Mouse (Mus musculus): ENCODE measurements around the gene Rpusd1. TPM values are rescaled to one million over a fixed set of nuclear protein-coding genes. Genes with fewer than 3 reads are reported as not detected.

Gene Rpusd1
- polyA plus RNA-seq (2015; fragmentation: Illumina TruSeq; extraction: RNeasy Lipid Tissue Mini Kit (QIAGEN cat#74804); ENCODE audit: low read depth, low replicate concordance), result 78.9 TPM

GRCm38 (mm10) chr17:25727265-25728008, at the start of gene Rpusd1, which contains the start of gene Chtf18:
TSS of gene Rpusd1 (plus strand) at chr17:25727670.
TSS of gene Chtf18 (minus strand) at chr17:25727419.

GRCm38 (mm10) chr17:25716711-25717637, 10.5 kb upstream of the Rpusd1 start, which contains the start of gene Gng13:
TSS of gene Gng13 (plus strand) at chr17:25717171.

GRCm38 (mm10) chr17:25735745-25736144, 8.3 kb downstream of the Rpusd1 start, which contains the start of gene Mslnl:
TSS of gene Mslnl (plus strand) at chr17:25736042.

GRCm38 (mm10) chr17:25754241-25754640, 26.8 kb downstream of the Rpusd1 start, which contains the start of gene Msln:
TSS of gene Msln (minus strand) at chr17:25754378.

GRCm38 (mm10) chr17:25773549-25774120, 46.2 kb downstream of the Rpusd1 start, which contains the start of gene Narfl:
TSS of gene Narfl (plus strand) at chr17:25773776.

Other genes starting within 250 kb of the Rpusd1 start
- gene Sstr5, start 230.4 kb upstream of the Rpusd1 start, polyA plus RNA-seq (2015; fragmentation: Illumina TruSeq; extraction: RNeasy Lipid Tissue Mini Kit (QIAGEN cat#74804); ENCODE audit: low read depth, low replicate concordance), result 0.22 TPM
- gene Sox8, start 157.0 kb upstream of the Rpusd1 start, polyA plus RNA-seq (2015; fragmentation: Illumina TruSeq; extraction: RNeasy Lipid Tissue Mini Kit (QIAGEN cat#74804); ENCODE audit: low read depth, low replicate concordance), result 37.3 TPM
- 17.9 TPM for gene Lmf1, start 148.6 kb upstream of the Rpusd1 start, polyA plus RNA-seq (2015; fragmentation: Illumina TruSeq; extraction: RNeasy Lipid Tissue Mini Kit (QIAGEN cat#74804); ENCODE audit: low read depth, low replicate concordance)
- gene Gng13, start 10.5 kb upstream of the Rpusd1 start, polyA plus RNA-seq (2015; fragmentation: Illumina TruSeq; extraction: RNeasy Lipid Tissue Mini Kit (QIAGEN cat#74804); ENCODE audit: low read depth, low replicate concordance), result 297 TPM
- gene Chtf18, start 251 bp upstream of the Rpusd1 start, polyA plus RNA-seq (2015; fragmentation: Illumina TruSeq; extraction: RNeasy Lipid Tissue Mini Kit (QIAGEN cat#74804); ENCODE audit: low read depth, low replicate concordance), result 1.5 TPM
- 0.33 TPM for gene Mslnl, start 8.4 kb downstream of the Rpusd1 start, polyA plus RNA-seq (2015; fragmentation: Illumina TruSeq; extraction: RNeasy Lipid Tissue Mini Kit (QIAGEN cat#74804); ENCODE audit: low read depth, low replicate concordance)
- gene Msln, start 26.7 kb downstream of the Rpusd1 start, polyA plus RNA-seq (2015; fragmentation: Illumina TruSeq; extraction: RNeasy Lipid Tissue Mini Kit (QIAGEN cat#74804); ENCODE audit: low read depth, low replicate concordance), result 2.9 TPM
- gene Narfl, start 46.1 kb downstream of the Rpusd1 start, polyA plus RNA-seq (2015; fragmentation: Illumina TruSeq; extraction: RNeasy Lipid Tissue Mini Kit (QIAGEN cat#74804); ENCODE audit: low read depth, low replicate concordance), result 32.3 TPM
- 139 TPM for gene Haghl, start 58.0 kb downstream of the Rpusd1 start, polyA plus RNA-seq (2015; fragmentation: Illumina TruSeq; extraction: RNeasy Lipid Tissue Mini Kit (QIAGEN cat#74804); ENCODE audit: low read depth, low replicate concordance)
- 0.62 TPM for gene Ccdc78, start 58.9 kb downstream of the Rpusd1 start, polyA plus RNA-seq (2015; fragmentation: Illumina TruSeq; extraction: RNeasy Lipid Tissue Mini Kit (QIAGEN cat#74804); ENCODE audit: low read depth, low replicate concordance)
- 88.4 TPM for gene Fam173a, start 65.2 kb downstream of the Rpusd1 start, polyA plus RNA-seq (2015; fragmentation: Illumina TruSeq; extraction: RNeasy Lipid Tissue Mini Kit (QIAGEN cat#74804); ENCODE audit: low read depth, low replicate concordance)
- gene AC134908.4, start 68.0 kb downstream of the Rpusd1 start, polyA plus RNA-seq (2015; fragmentation: Illumina TruSeq; extraction: RNeasy Lipid Tissue Mini Kit (QIAGEN cat#74804); ENCODE audit: low read depth, low replicate concordance), result 1.7 TPM
- 128 TPM for gene Metrn, start 69.5 kb downstream of the Rpusd1 start, polyA plus RNA-seq (2015; fragmentation: Illumina TruSeq; extraction: RNeasy Lipid Tissue Mini Kit (QIAGEN cat#74804); ENCODE audit: low read depth, low replicate concordance)
- gene Fbxl16, start 81.4 kb downstream of the Rpusd1 start, polyA plus RNA-seq (2015; fragmentation: Illumina TruSeq; extraction: RNeasy Lipid Tissue Mini Kit (QIAGEN cat#74804); ENCODE audit: low read depth, low replicate concordance), result 572 TPM
- gene Wdr24, start 96.0 kb downstream of the Rpusd1 start, polyA plus RNA-seq (2015; fragmentation: Illumina TruSeq; extraction: RNeasy Lipid Tissue Mini Kit (QIAGEN cat#74804); ENCODE audit: low read depth, low replicate concordance), result 22.9 TPM
- 42.7 TPM for gene Jmjd8, start 101.2 kb downstream of the Rpusd1 start, polyA plus RNA-seq (2015; fragmentation: Illumina TruSeq; extraction: RNeasy Lipid Tissue Mini Kit (QIAGEN cat#74804); ENCODE audit: low read depth, low replicate concordance)
- 169 TPM for gene Stub1, start 105.7 kb downstream of the Rpusd1 start, polyA plus RNA-seq (2015; fragmentation: Illumina TruSeq; extraction: RNeasy Lipid Tissue Mini Kit (QIAGEN cat#74804); ENCODE audit: low read depth, low replicate concordance)
- gene Rhbdl1, start 109.6 kb downstream of the Rpusd1 start, polyA plus RNA-seq (2015; fragmentation: Illumina TruSeq; extraction: RNeasy Lipid Tissue Mini Kit (QIAGEN cat#74804); ENCODE audit: low read depth, low replicate concordance), result 44.6 TPM
- 23.4 TPM for gene Gm20683, start 114.1 kb downstream of the Rpusd1 start, polyA plus RNA-seq (2015; fragmentation: Illumina TruSeq; extraction: RNeasy Lipid Tissue Mini Kit (QIAGEN cat#74804); ENCODE audit: low read depth, low replicate concordance)
- 84.4 TPM for gene Rhot2, start 117.2 kb downstream of the Rpusd1 start, polyA plus RNA-seq (2015; fragmentation: Illumina TruSeq; extraction: RNeasy Lipid Tissue Mini Kit (QIAGEN cat#74804); ENCODE audit: low read depth, low replicate concordance)
- 21.2 TPM for gene Wdr90, start 133.8 kb downstream of the Rpusd1 start, polyA plus RNA-seq (2015; fragmentation: Illumina TruSeq; extraction: RNeasy Lipid Tissue Mini Kit (QIAGEN cat#74804); ENCODE audit: low read depth, low replicate concordance)
- 19.9 TPM for gene Mcrip2, start 141.1 kb downstream of the Rpusd1 start, polyA plus RNA-seq (2015; fragmentation: Illumina TruSeq; extraction: RNeasy Lipid Tissue Mini Kit (QIAGEN cat#74804); ENCODE audit: low read depth, low replicate concordance)
- 49.7 TPM for gene Mettl26, start 147.4 kb downstream of the Rpusd1 start, polyA plus RNA-seq (2015; fragmentation: Illumina TruSeq; extraction: RNeasy Lipid Tissue Mini Kit (QIAGEN cat#74804); ENCODE audit: low read depth, low replicate concordance)
- gene Wfikkn1, start 153.2 kb downstream of the Rpusd1 start, polyA plus RNA-seq (2015; fragmentation: Illumina TruSeq; extraction: RNeasy Lipid Tissue Mini Kit (QIAGEN cat#74804); ENCODE audit: low read depth, low replicate concordance), result 0.33 TPM
- gene Rab40c, start 192.1 kb downstream of the Rpusd1 start, polyA plus RNA-seq (2015; fragmentation: Illumina TruSeq; extraction: RNeasy Lipid Tissue Mini Kit (QIAGEN cat#74804); ENCODE audit: low read depth, low replicate concordance), result 40.3 TPM
- 95.8 TPM for gene Pigq, start 217.3 kb downstream of the Rpusd1 start, polyA plus RNA-seq (2015; fragmentation: Illumina TruSeq; extraction: RNeasy Lipid Tissue Mini Kit (QIAGEN cat#74804); ENCODE audit: low read depth, low replicate concordance)
- 0.42 TPM for gene Nhlrc4, start 217.3 kb downstream of the Rpusd1 start, polyA plus RNA-seq (2015; fragmentation: Illumina TruSeq; extraction: RNeasy Lipid Tissue Mini Kit (QIAGEN cat#74804); ENCODE audit: low read depth, low replicate concordance)
- gene A930017K11Rik, start 224.9 kb downstream of the Rpusd1 start, polyA plus RNA-seq (2015; fragmentation: Illumina TruSeq; extraction: RNeasy Lipid Tissue Mini Kit (QIAGEN cat#74804); ENCODE audit: low read depth, low replicate concordance), result 0.97 TPM

Data from brain, adult 10 weeks (tissue).